Mouse (Mus musculus): Measurements from ENCODE around the gene St3gal6. TPM values are rescaled to one million over a fixed set of nuclear protein-coding genes. Genes with fewer than 3 reads are reported as not detected.

St3gal6 gene
- total and polyA plus RNA-seq, 2 experiments from 2014 or later = 7.9 to 14.7 TPM

DNA sequence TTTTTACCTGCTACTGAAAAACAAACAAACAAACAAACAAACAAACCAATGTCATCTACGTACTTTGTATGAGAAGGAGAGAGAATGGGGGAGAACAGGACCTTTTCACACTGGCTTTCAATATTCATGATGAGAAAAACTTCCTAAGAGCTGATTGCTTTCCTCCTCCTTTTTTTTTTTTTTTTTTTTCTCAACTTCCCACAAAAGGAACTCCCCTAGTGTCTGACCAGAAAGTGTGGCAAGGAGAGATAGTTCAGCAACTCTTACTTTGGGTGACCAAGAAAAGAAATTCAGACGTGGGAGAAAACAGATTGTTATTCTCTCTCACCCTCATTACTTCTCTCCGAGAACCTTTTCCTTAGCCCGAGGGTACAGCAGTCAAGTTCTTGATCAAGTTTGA, 2.9 kb downstream of the St3gal6 start:
- DNase-seq (ENCODE audit: low spot score) = no peak
- TF ChIP-seq CTCF (IDR thresholded peaks at IDR 0.05; ENCODE audit: low read depth) (no peak), EP300 (IDR thresholded peaks at IDR 0.05; ENCODE audit: low read depth) (no peak)
- H3K9me3 ChIP-seq (replicated peaks; ENCODE audit: control insufficient read depth, low read length) = no peaks in the 10 kb centered on the region
- peak overlapping the region; percentile 78; the same call in 1 of the 2 replicates for H3K4me2 ChIP-seq (ENCODE audit: low read depth, low read length)
- H3K9ac ChIP-seq (replicated peaks; ENCODE audit: low read depth, low read length) = no peak overlapping the region
- H3K36me3 ChIP-seq (replicated peaks; ENCODE audit: control insufficient read depth, insufficient read depth, low read length) = no peaks in the 10 kb centered on the region
- H3K4me1 ChIP-seq (ENCODE audit: control insufficient read depth, insufficient read depth) = peaks cover 14% of the 10 kb centered on the region; the same call in 1 of the 2 replicates
- no peak overlapping the region for H3K27ac ChIP-seq (ENCODE audit: low read depth)
- WGBS = 75% methylated on average over 4 of the region's 4 CpGs
- H3K4me3 ChIP-seq (ENCODE audit: low read depth, low read length) = no peak overlapping the region
- no peak for ATAC-seq (ENCODE audit: insufficient read depth, low read depth)
- H3K27me3 ChIP-seq (ENCODE audit: control insufficient read depth, insufficient read depth, low read length) = no peaks in the 10 kb centered on the region

DNA sequence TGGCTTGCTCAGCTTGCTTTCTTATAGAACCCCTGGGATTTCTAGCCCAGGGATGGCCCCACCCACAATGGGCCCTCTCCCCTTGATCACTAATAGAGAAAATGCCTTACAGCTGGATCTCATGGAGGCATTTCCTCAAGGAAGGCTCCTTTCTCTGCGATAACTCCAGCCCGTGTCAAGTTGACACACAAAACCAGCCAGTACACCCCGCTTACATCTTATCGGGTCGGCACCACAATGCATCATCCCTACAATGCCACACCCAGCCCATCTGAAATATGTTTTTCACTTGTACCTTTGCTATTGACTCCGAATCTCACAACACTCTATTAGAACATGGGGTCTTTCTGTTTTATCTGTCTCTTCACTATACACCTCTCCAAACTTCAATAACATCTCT, 3.6 kb downstream of the St3gal6 start:
- no peaks in the 10 kb centered on the region for H3K9me3 ChIP-seq (replicated peaks; ENCODE audit: control insufficient read depth, low read length)
- H3K4me1 ChIP-seq (ENCODE audit: control insufficient read depth, insufficient read depth) = peaks cover 14% of the 10 kb centered on the region; the same call in 1 of the 2 replicates
- H3K9ac ChIP-seq (replicated peaks; ENCODE audit: low read depth, low read length) = no peak overlapping the region
- H3K4me2 ChIP-seq (ENCODE audit: low read depth, low read length) = no peak overlapping the region
- H3K27me3 ChIP-seq (ENCODE audit: control insufficient read depth, insufficient read depth, low read length) = no peaks in the 10 kb centered on the region
- DNase-seq (ENCODE audit: low spot score) (no peak), ATAC-seq (ENCODE audit: insufficient read depth, low read depth) (no peak)
- no peak overlapping the region for H3K27ac ChIP-seq (ENCODE audit: low read depth)
- WGBS = 90% methylated on average over 6 of the region's 6 CpGs
- TF ChIP-seq EP300 (IDR thresholded peaks at IDR 0.05; ENCODE audit: low read depth) (no peak), CTCF (IDR thresholded peaks at IDR 0.05; ENCODE audit: low read depth) (no peak)
- H3K4me3 ChIP-seq (ENCODE audit: low read depth, low read length) = no peak overlapping the region
- H3K36me3 ChIP-seq (replicated peaks; ENCODE audit: control insufficient read depth, insufficient read depth, low read length) = no peaks in the 10 kb centered on the region

DNA sequence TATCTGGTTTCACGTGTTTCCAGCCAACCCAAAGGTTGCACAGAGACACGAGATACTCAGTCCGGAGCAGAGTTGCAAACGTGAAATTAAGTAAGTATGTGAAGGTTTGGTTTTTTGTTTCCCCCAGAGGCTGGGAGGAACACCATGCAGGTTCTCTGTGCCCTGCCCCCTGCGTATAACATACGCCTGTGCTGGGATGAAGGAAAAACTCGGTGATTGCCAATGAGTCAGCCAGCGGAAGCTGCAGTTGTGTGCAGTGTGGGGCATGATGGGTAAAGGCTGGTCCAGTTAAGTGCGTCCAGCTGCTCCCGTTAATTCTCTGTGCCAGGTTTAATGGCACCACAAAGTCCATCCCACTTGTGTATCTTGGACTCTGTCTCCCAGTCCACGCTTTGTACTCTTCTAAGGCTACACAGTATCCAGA, 4.4 kb downstream of the St3gal6 start:
- Histone ChIP-seq H3K27ac (ENCODE audit: low read depth) (no peak overlapping the region; the same call in 1 of the 2 replicates), H3K4me1 (ENCODE audit: control insufficient read depth, insufficient read depth) (peaks cover 14% of the 10 kb centered on the region; the same call in 1 of the 2 replicates), H3K4me3 (ENCODE audit: low read depth, low read length) (no peak overlapping the region), H3K4me2 (ENCODE audit: low read depth, low read length) (no peak overlapping the region), H3K9ac (replicated peaks; ENCODE audit: low read depth, low read length) (no peak overlapping the region), H3K9me3 (replicated peaks; ENCODE audit: control insufficient read depth, low read length) (no peaks in the 10 kb centered on the region), H3K27me3 (ENCODE audit: control insufficient read depth, insufficient read depth, low read length) (no peaks in the 10 kb centered on the region), H3K36me3 (replicated peaks; ENCODE audit: control insufficient read depth, insufficient read depth, low read length) (no peaks in the 10 kb centered on the region)
- DNase-seq (ENCODE audit: low spot score) (no peak), ATAC-seq (ENCODE audit: insufficient read depth, low read depth) (no peak)
- TF ChIP-seq EP300 (IDR thresholded peaks at IDR 0.05; ENCODE audit: low read depth) (no peak), CTCF (IDR thresholded peaks at IDR 0.05; ENCODE audit: low read depth) (no peak)
- WGBS = 76% methylated on average over 11 of the region's 11 CpGs

DNA sequence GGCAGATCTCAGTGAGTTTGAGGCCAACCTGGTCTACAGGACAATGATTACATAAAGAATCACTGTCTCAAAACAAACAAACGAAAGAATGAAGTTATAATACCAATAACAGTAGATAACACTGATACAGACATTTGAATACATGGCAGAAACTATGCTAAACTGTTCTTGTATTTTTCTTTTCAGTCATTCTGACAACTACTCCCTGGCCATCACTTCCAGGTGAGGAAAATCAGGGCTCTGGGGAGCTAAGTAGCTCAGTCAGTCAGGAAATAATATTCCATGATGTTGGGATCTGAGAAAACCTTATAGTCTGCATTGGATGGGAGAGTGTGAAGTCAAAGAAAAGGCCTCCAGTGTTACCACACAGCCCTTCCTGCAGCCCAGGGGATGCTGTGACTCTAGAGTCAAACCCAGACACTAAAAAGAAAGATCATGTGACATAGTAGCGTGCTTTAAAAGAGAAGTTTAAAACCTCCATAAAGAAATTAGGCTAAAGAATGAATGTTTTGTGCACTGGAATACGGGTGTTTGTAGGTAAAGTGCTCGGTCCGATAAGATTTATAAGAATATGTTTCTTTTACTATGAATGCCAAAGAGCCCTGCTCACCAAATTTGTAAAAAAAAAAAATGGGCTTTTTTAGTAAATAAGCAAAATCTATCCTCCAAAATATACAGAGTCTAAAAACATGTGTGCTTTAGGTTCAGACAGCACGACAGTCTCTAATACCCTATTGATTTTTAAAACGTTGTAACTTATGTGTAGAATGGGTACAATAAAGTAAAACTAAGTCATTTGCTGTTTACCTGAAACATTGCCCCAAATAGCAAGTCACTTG, 6.9 kb downstream of the St3gal6 start:
- H3K9ac ChIP-seq (replicated peaks; ENCODE audit: low read depth, low read length) = no peak overlapping the region
- H3K36me3 ChIP-seq (replicated peaks; ENCODE audit: control insufficient read depth, insufficient read depth, low read length) = no peaks in the 10 kb centered on the region
- no peak overlapping the region for H3K4me3 ChIP-seq (ENCODE audit: low read depth, low read length)
- no peak for ATAC-seq (ENCODE audit: insufficient read depth, low read depth)
- DNase-seq (ENCODE audit: low spot score) = no peak
- H3K27ac ChIP-seq (ENCODE audit: low read depth) = no peak overlapping the region
- H3K4me2 ChIP-seq (ENCODE audit: low read depth, low read length) = no peak overlapping the region
- no peaks in the 10 kb centered on the region for H3K27me3 ChIP-seq (ENCODE audit: control insufficient read depth, insufficient read depth, low read length)
- H3K4me1 ChIP-seq (ENCODE audit: control insufficient read depth, insufficient read depth) = peaks cover 21% of the 10 kb centered on the region; the same call in 1 of the 2 replicates
- 89% methylated on average over 7 of the region's 7 CpGs for WGBS
- TF ChIP-seq CTCF (IDR thresholded peaks at IDR 0.05; ENCODE audit: low read depth) (no peak), EP300 (IDR thresholded peaks at IDR 0.05; ENCODE audit: low read depth) (no peak)
- H3K9me3 ChIP-seq (replicated peaks; ENCODE audit: control insufficient read depth, low read length) = no peaks in the 10 kb centered on the region

DNA sequence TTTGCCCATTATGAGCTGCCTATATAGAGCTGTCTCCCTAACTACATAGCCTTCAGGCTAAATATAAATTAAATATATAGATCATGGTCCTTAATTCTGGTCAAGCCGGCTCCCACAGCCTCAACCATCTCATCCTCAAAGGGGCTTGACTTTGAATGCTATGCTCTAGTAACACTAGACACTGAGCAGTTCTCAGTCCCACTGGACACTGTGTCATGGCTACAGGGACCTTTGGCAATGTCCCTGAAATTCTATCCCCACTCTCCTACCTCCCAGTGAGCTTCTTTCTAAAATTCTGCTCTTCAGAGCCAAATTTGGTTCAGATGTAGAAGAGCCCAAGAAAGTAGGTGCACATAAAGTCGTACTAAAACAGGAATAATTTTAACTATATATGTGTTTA, 7.9 kb downstream of the St3gal6 start:
- H3K4me1 ChIP-seq (ENCODE audit: control insufficient read depth, insufficient read depth) = peaks cover 26% of the 10 kb centered on the region; the same call in 1 of the 2 replicates
- no peaks in the 10 kb centered on the region for H3K36me3 ChIP-seq (replicated peaks; ENCODE audit: control insufficient read depth, insufficient read depth, low read length)
- no peaks in the 10 kb centered on the region for H3K27me3 ChIP-seq (ENCODE audit: control insufficient read depth, insufficient read depth, low read length)
- 83% methylated on average over 2 of the region's 2 CpGs for WGBS
- H3K4me2 ChIP-seq (ENCODE audit: low read depth, low read length) = no peak overlapping the region
- no peak overlapping the region for H3K4me3 ChIP-seq (ENCODE audit: low read depth, low read length)
- no peaks in the 10 kb centered on the region for H3K9me3 ChIP-seq (replicated peaks; ENCODE audit: control insufficient read depth, low read length)
- no peak overlapping the region for H3K9ac ChIP-seq (replicated peaks; ENCODE audit: low read depth, low read length)
- TF ChIP-seq EP300 (IDR thresholded peaks at IDR 0.05; ENCODE audit: low read depth) (no peak), CTCF (IDR thresholded peaks at IDR 0.05; ENCODE audit: low read depth) (no peak)
- DNase-seq (ENCODE audit: low spot score) = no peak
- H3K27ac ChIP-seq (ENCODE audit: low read depth) = no peak overlapping the region
- no peak for ATAC-seq (ENCODE audit: insufficient read depth, low read depth)

All from heart, postnatal 0 days (tissue).